Mouse (Mus musculus) stomach, postnatal 0 days (tissue): Measurements from ENCODE around the gene Olfr1500. TPM values are rescaled to one million over a fixed set of nuclear protein-coding genes. Genes with fewer than 3 reads are reported as not detected.
"Not testable (repeated sequence)": the region's sequence is repeated elsewhere in the genome, so short reads cannot be mapped to it uniquely, and the experiment has no call there.

Experiments
- ATAC-seq: fragments of 200-750 bp; cut with Nextera tagmentation; 2 replicates; pipeline ENCODE4 v1.8.0; 2017; ENCODE audit not compliant: low FRiP score, low TSS enrichment
- DNase-seq: peaks from one replicate; pipeline ENCODE4 v3.0.0-alpha.2; 2016; ENCODE audit warnings: low spot score
- H3K27ac ChIP-seq: fragments of 300-500 bp; sonication (generic); replicated peaks from 2 replicates; pipeline ENCODE4 v1.5.1; 2014; ENCODE audit warnings: mild to moderate bottlenecking, control low read depth
- H3K27me3 ChIP-seq: fragments of 300-500 bp; sonication (generic); 2 replicates; pipeline ENCODE4 v1.6.1; 2014; ENCODE audit warnings: low read length; ENCODE audit not compliant: control insufficient read depth, insufficient read depth
- H3K36me3 ChIP-seq: fragments of 300-500 bp; sonication (generic); 2 replicates; pipeline ENCODE4 v1.6.1; 2014; ENCODE audit warnings: low read length, mixed read lengths; ENCODE audit not compliant: control insufficient read depth, insufficient read depth
- H3K4me1 ChIP-seq: fragments of 300-500 bp; sonication (generic); replicated peaks from 2 replicates; pipeline ENCODE4 v1.6.1; 2014; ENCODE audit warnings: antibody characterized with exemption; ENCODE audit not compliant: control insufficient read depth, insufficient read depth
- H3K4me2 ChIP-seq: fragments of 300-500 bp; sonication (generic); replicated peaks from 2 replicates; pipeline ENCODE4 v1.6.1; 2014; ENCODE audit warnings: low read depth, mild to moderate bottlenecking, control low read depth, moderate library complexity
- H3K4me3 ChIP-seq: fragments of 300-500 bp; sonication (generic); 2 replicates; pipeline ENCODE4 v1.5.1; 2014; ENCODE audit warnings: low read depth, low read length, control low read depth
- H3K9ac ChIP-seq: fragments of 300-500 bp; sonication (generic); 2 replicates; pipeline ENCODE4 v1.6.1; 2014; ENCODE audit warnings: mild to moderate bottlenecking, low read length, control low read depth, mixed read lengths
- H3K9me3 ChIP-seq: fragments of 300-500 bp; sonication (generic); 2 replicates; pipeline ENCODE4 v1.6.1; 2016; ENCODE audit warnings: low read length; ENCODE audit not compliant: control insufficient read depth
- CTCF ChIP-seq: IDR thresholded peaks from 2 replicates; pipeline ENCODE4 v1.5.1; 2016; ENCODE audit warnings: antibody characterized with exemption, low read depth, mild to moderate bottlenecking, moderate library complexity
- EP300 ChIP-seq: optimal IDR thresholded peaks from 2 replicates; pipeline ENCODE3; 2016; ENCODE audit warnings: antibody characterized with exemption
- WGBS: fragments of 180-500 bp; shearing (Covaris S2); extraction: QIAGEN DNeasy Blood & Tissue Kit; methylation state at CpG from one replicate; pipeline ENCODE4 v1.1.7; 2014; 5-methylcytosine and 5-hydroxymethylcytosine counted together
- polyA plus RNA-seq: library from polyadenylated mRNA; unstranded; fragments of >200 nt; fragmentation: Nextera tagmentation; extraction: Ambion mirVana; gene quantifications from 2 replicates; pipeline ENCODE4 v1.2.1, GENCODE M21; 2015

Gene Olfr1500
- polyA plus RNA-seq, 1 experiment from 2014 or later = not detected

- H3K9ac ChIP-seq = no peak overlapping the region
- H3K36me3 ChIP-seq = no peaks in the 10 kb centered on the region
- no peak overlapping the region for H3K4me3 ChIP-seq
- H3K27ac ChIP-seq = no peak overlapping the region
- no peak overlapping the region for H3K4me2 ChIP-seq
- 25% methylated on average over 5 of the region's 5 CpGs for WGBS
- no peaks in the 10 kb centered on the region for H3K9me3 ChIP-seq
- ATAC-seq (no peak), DNase-seq (no peak)
- no peaks in the 10 kb centered on the region for H3K27me3 ChIP-seq
- TF ChIP-seq EP300 = no peak
- TF ChIP-seq CTCF = peak; percentile 60
- no peaks in the 10 kb centered on the region for H3K4me1 ChIP-seq
Observed at GRCm38 (mm10) chr19:13818827-13819226, 11.5 kb downstream of the Olfr1500 start.

GRCm38 (mm10) chr19:13812823-13813222 is 17.5 kb downstream of the Olfr1500 start:
- 57% methylated on average over 2 of the region's 2 CpGs for WGBS

GRCm38 (mm10) chr19:13805486-13805885 is 24.8 kb downstream of the Olfr1500 start:
- H3K27me3 ChIP-seq, H3K4me1 ChIP-seq, H3K9me3 ChIP-seq, H3K9ac ChIP-seq, H3K4me3 ChIP-seq, H3K36me3 ChIP-seq, DNase-seq, ATAC-seq, H3K27ac ChIP-seq, H3K4me2 ChIP-seq: not testable (repeated sequence)
- 58% methylated on average over 1 of the region's 1 CpGs for WGBS

More at GRCm38 (mm10) chr19:13812823-13813222, 17.5 kb downstream of the Olfr1500 start:
- Histone ChIP-seq H3K9me3 (no peaks in the 10 kb centered on the region), H3K9ac (no peak overlapping the region), H3K27ac (no peak overlapping the region), H3K4me3 (no peak overlapping the region), H3K4me2 (no peak overlapping the region), H3K27me3 (no peaks in the 10 kb centered on the region), H3K4me1 (no peaks in the 10 kb centered on the region), H3K36me3 (no peaks in the 10 kb centered on the region)
- ATAC-seq (no peak), DNase-seq (no peak)
- peak; percentile 38 for TF ChIP-seq CTCF
- no peak for TF ChIP-seq EP300

GRCm38 (mm10) chr19:13798102-13798501 is 32.2 kb downstream of the Olfr1500 start, which contains the start of gene Olfr1497:
Gene Olfr1497, minus strand, starts transcription at chr19:13798202.
- no peaks in the 10 kb centered on the region for H3K9me3 ChIP-seq
- TF ChIP-seq EP300 (no peak), CTCF (no peak)
- H3K4me3 ChIP-seq = no peak within 1 kb of the TSS
- no peak within 1 kb of the TSS for H3K9ac ChIP-seq
- no peaks in the 10 kb centered on the region for H3K4me1 ChIP-seq
- no peak for ATAC-seq
- no peaks in the 10 kb centered on the region for H3K27me3 ChIP-seq
- H3K4me2 ChIP-seq = no peak within 1 kb of the TSS
- H3K36me3 ChIP-seq = no peaks in the 10 kb centered on the region
- H3K27ac ChIP-seq = no peak within 1 kb of the TSS
- no peak for DNase-seq

- no peaks in the 10 kb centered on the region for H3K36me3 ChIP-seq
- no peak within 1 kb of the TSS for H3K9ac ChIP-seq
- H3K4me2 ChIP-seq = no peak within 1 kb of the TSS
- TF ChIP-seq EP300 = no peak
- no peak for TF ChIP-seq CTCF
- no peak within 1 kb of the TSS for H3K4me3 ChIP-seq
- H3K27ac ChIP-seq = no peak within 1 kb of the TSS
- WGBS = 71% methylated on average over 1 of the region's 1 CpGs
- H3K9me3 ChIP-seq = no peaks in the 10 kb centered on the region
- ATAC-seq = no peak
- H3K4me1 ChIP-seq = no peaks in the 10 kb centered on the region
- no peak for DNase-seq
- no peaks in the 10 kb centered on the region for H3K27me3 ChIP-seq
Observed at GRCm38 (mm10) chr19:13777578-13777977, 52.7 kb downstream of the Olfr1500 start, which contains the start of gene Olfr1496. Gene Olfr1496, plus strand, starts transcription at chr19:13777878.

Other genes with a start within 250 kb of the Olfr1500 start
- not detected in 2 replicates for gene Olfr1484, start 247.0 kb downstream of the Olfr1500 start, polyA plus RNA-seq
- gene Olfr1487, start 213.1 kb downstream of the Olfr1500 start, polyA plus RNA-seq = not detected in 2 replicates
- gene Olfr1489, start 198.9 kb downstream of the Olfr1500 start, polyA plus RNA-seq = 0.01 TPM in 1 of 2 replicates, not detected in the other
- not detected in 2 replicates for gene Olfr1490, start 179.4 kb downstream of the Olfr1500 start, polyA plus RNA-seq
- gene Olfr1491, start 133.2 kb downstream of the Olfr1500 start, polyA plus RNA-seq = not detected in 2 replicates
- gene Olfr1493-ps1, start 107.2 kb downstream of the Olfr1500 start, polyA plus RNA-seq = not detected in 2 replicates
- gene Olfr1494, start 90.8 kb downstream of the Olfr1500 start, polyA plus RNA-seq = not detected in 2 replicates
- not detected in 2 replicates for gene Olfr1495, start 65.9 kb downstream of the Olfr1500 start, polyA plus RNA-seq
- gene Olfr1496, start 52.6 kb downstream of the Olfr1500 start, polyA plus RNA-seq = not detected in 2 replicates
- gene Olfr1497, start 32.3 kb downstream of the Olfr1500 start, polyA plus RNA-seq = not detected in 2 replicates
- not detected in 2 replicates for gene Olfr1499, start 11.0 kb downstream of the Olfr1500 start, polyA plus RNA-seq
- gene Olfr1501, start 20.2 kb upstream of the Olfr1500 start, polyA plus RNA-seq = 0.02 TPM in 1 of 2 replicates, not detected in the other
- gene Olfr1502, start 31.3 kb upstream of the Olfr1500 start, polyA plus RNA-seq = not detected in 2 replicates
- gene Olfr1504, start 67.4 kb upstream of the Olfr1500 start, polyA plus RNA-seq = not detected in 2 replicates
- gene Olfr1505, start 83.0 kb upstream of the Olfr1500 start, polyA plus RNA-seq = not detected in 2 replicates